Mouse (Mus musculus): ENCODE results near the gene Fam167b.

DNA sequence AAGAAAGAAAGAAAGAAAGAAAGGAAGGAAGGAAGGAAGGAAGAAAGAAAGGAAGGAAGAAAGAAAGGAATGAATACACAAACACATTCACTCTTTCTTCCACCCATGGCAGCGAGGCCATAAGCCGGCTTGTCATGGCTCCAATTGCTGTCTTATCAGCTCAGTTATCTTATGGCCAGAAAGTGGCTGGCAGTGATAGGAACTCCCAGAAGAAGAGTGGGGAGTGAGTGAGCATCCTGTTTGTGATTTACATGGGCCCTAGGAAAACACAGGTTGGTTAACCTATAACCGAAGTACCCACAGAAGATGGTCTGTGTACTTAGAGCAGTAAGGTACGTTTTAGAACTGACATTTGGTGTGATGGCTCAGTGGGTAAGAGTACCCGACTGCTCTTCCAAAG, 17.2 kb downstream of the Fam167b start:
- TF ChIP-seq CTCF (IDR thresholded peaks at IDR 0.05; ENCODE audit: low read depth, low read length) (no peak), POLR2A (IDR thresholded peaks at IDR 0.05; ENCODE audit: borderline replicate concordance, low read depth, low read length) (no peak)

Measured in bone marrow macrophage, adult 2 months (primary cell).